Mouse (Mus musculus) MN1 (cell line): ENCODE measurements around the gene Txnl4b.

Experiments
- DNase-seq: peaks from one replicate; pipeline ENCODE4 v3.0.0-alpha.2; 2016; ENCODE audit warnings: low spot score

The Txnl4b gene

DNA sequence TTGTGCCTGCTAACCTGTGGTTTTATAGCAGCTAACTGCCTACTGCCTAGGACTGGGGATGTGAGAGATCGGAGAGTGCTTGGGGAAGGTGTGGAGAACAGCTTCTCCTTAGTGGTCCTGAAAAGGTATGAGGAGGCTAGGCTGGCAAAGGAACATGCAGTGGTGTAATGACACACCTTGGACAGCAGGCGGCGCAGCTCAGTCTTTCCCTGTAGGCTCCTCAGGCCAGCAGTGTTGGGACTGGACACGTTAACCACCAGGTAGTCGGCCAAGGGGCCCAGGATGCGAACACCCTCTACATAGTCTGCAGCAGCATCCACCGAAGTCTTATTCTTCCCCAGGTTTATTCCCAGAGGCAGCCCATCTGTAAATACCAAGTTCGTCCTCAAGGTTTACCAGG lies 30.2 kb downstream of the Txnl4b start:
- peak; percentile 55 for DNase-seq

DNA sequence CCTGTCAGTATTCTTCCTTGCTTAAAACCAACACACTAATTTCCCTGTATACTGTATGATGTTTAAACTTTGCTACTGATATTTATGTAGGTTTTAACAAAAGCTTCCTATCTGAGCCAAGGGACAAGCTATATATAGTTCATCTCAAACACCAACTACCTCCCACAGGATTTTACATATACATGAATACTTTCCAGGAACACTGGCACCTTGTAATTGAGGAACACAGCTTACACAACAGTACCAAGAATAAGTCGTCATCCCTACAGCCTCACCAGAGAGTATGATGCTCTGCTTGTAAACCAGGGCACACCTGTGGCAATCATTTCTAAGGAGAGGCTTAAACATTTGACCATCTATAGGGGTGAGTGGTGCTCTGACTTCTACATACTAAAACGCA lies 41.0 kb downstream of the Txnl4b start:
- DNase-seq: no peak

DNA sequence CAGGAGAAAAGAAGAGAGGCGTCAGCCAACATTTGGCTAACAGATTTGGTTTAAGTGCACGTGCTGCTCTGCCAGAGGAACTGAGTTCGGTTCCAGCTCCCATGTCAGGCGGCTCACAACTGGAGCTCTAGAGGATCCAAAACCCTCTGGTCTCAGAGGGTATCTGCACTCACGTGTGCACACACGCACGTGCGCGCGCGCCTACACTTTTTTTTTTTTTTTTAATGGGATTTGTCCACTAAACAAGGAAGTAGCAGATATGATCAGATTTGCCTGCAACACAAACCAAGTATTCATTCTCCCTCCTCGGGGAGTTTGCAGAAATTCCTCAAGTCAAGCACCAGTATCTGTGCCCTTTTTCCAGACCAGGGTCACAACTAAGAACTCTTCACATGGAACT lies 42.0 kb downstream of the Txnl4b start:
- no peak for DNase-seq

DNA sequence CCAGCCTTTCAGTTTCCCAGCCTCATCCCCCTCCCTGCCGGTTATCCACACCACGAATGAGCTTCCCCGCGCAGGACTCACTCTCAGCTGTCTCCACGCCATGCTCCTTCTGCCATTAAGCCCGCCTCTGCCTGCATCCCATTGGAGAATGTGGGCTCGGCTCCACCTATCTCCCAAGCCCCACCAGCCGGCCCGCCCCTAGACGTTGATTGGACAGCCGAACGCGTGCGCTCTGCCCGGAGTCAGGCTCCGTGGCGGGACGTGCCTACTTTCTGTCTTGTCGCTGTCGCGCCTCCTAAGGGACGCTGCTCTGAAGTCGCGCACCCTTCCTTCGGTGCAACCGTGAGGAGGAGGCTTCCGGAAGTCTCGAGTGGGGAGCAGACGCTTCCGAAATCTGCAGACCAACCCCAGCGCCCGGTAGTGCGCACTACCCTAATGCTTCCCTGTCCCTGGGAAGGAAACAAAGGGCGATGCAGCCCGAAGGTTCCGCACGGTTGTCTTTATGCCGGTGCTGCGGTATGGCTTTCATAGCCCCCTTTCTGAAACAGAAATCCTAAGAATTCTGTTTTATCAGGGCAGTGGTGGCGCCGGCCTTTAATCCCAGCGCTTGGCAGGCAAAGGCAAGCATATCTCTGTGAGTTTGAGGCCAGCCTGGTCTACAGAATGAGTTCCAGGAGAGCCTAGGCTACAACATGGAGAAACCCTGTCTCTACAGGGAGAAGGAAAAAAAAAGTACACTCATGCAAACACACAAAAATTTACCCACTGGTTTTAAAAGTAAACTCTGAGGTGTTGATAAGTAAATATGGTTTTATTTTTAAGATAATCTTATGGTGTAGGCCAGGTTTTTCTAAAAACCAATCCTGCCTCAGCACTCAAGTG lies 42.8 kb downstream of the Txnl4b start, which contains the start of gene Dhodh:
TSS of gene Dhodh (minus strand) at position 403 of the 882 bp plus-strand sequence.
- DNase-seq: peak; percentile 97

DNA sequence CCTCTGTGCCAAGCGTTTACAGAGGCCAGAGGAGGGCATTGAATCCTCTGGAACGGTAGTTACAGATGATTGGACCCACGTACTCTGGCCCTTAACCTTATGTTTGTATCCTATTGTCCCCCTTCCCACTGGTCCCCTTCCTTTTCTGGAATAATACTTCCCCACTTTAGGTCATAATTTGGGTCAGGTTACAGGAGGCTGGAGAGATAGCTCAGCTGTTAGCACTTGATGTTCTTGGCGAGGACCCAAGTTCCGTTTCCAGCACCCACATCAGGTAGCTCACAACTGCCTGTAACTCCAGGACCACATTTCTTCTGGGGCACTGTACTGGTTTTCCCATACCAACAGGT lies 43.4 kb downstream of the Txnl4b start:
- peak; percentile 59 for DNase-seq

DNA sequence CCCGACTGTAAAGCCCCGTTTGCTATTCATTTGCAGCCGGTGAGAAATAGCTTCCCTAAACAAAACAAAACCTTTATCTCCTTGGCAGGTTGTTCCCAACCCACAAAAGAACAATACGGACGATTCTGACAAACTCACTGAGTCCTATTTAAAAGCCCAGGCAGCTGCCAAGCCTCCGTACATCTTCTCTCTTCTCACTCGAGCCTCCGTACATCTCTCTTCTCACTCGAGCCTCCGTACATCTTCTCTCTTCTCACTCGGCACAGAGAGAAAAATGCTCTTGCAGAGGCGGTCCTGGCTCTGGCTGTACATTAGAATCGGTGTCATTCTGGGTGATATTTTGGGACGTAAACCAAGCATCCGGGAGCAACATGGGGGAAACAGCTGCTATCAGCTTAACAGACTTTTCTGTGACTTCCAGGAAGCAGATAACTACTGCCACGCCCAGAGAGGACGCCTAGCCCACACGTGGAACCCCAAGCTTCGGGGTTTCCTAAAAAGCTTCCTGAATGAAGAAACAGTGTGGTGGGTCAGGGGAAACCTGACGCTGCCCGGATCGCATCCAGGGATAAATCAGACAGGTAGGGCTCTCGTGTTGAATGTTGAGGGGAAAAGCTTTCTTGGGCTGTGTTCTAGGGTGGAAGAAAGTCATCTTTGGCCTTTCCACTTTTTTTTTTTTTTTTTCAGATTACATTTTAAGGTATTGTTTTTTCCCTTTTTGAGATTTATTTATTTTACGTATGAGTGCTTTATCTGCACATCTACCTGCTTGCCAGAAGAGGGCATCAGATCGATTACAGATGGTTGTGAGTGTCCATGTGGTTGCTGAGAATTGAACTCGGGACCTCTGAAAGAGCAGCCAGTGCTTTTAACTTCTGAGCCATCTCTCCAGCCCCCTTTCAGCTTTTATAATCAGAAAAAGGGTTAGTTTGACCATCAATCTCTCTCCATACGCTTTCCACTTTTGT lies 48.8 kb downstream of the Txnl4b start, which contains the start of gene Pkd1l3:
TSS of gene Pkd1l3 (plus strand) at position 275 of the 968 bp plus-strand sequence.
- no peak for DNase-seq

DNA sequence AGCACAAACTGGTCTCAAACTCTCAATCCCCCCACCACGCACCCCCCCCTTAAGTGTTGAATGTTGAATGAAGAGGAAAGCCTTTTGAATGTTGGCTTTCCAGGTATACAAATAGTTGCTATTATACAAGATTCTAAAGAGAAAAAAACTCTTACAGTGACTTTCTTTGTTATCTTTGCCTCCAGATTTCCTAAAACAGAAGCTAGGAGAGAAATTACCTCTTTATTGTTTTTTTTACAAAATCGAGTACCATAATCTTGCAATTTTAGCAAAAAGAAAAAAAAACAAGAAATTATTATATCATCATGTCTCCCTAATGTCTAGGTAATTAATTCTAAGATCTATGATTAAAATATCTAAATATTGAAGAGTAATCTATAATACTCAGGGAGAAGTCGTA lies 49.9 kb downstream of the Txnl4b start:
- no peak for DNase-seq
